Mouse (Mus musculus) natural killer cell, adult 2 months (primary cell): Measurements from ENCODE around the gene Zp3.

Source experiments
- DNase-seq, 2 experiments: peaks; one replicate each; pipeline ENCODE4 v3.0.0; 2022; ENCODE audit warnings: low spot score in 2 of 2

Gene Zp3

DNA sequence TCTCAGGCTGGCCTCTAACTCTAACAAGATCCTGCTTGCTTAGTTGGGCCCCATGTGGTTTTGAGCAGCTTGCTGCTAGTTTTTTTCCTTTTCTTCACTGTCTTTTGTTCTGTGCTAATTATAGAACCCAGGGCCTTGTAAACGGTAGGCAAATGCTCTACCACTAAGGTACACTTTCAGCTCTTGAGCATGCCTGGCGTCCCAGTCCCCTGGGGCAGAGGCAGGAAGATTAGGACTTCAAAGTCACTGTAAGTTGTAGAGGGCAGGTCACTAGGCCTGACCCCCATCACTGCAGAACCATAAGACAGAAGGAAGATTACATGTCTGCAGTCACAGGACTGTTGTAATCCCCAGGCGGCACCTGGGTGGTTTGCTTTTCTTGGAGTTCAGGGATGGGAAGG, 22.9 kb downstream of the Zp3 start:
- no peak for DNase-seq

DNA sequence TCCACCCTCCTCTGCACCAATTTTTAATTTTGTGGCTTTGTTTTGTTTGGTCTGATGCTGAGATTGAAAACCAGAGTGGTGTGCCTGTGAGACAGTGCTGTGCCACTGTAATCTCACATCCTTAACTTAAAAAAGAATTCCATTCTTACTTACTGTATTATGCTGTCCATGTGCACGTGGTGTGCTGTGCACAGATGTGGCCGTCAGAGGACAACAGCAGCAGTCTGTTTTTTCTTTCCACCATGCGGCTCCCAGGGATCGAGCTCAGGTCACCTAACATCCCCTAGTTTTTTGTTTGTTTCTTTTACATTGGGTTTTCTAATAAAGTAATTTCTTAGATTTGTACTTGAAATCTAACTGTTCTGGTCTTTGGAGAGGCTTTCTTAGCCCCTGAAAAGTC, 24.6 kb downstream of the Zp3 start:
- no peak for DNase-seq

DNA sequence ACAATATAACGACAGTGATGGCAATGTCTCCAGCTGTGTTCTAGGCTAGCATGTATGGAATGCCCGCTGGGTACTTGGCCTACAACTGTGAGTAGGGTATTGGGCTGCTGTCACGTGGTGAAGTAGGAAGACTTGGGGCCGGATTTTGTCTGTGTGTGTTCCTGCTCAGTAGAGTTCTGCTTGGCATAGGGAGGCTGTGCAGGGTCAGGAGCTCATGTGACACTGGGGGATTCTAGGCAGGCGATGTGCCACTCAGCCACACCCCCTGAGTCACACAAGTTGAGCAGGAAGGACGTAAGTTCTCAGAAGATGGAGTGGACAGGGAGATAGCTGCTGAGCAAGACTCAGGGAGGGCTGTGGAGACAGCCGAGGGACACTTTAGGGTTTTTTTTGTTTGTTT, 27.8 kb downstream of the Zp3 start:
- DNase-seq, result no peak

DNA sequence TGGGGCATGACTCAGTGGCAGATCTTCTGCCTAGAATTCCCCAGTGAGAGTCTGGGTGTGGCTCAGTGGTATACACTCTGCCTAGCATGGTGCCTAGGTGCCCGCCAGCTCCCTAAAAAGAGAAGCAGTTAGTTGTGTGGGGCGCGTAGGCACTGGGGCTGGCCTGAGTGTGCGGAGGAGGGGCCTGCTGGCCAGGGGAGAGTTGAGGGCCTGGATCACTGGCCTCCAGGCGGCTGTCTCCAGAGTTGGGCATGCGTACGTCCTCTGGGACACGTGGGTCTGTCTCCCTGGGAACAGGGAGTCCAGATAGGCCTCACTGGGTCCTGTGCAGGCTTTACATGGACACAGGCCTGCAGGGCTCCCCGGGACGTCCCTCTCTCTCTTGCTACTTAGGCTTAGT, 35.0 kb downstream of the Zp3 start:
- no peak for DNase-seq

DNA sequence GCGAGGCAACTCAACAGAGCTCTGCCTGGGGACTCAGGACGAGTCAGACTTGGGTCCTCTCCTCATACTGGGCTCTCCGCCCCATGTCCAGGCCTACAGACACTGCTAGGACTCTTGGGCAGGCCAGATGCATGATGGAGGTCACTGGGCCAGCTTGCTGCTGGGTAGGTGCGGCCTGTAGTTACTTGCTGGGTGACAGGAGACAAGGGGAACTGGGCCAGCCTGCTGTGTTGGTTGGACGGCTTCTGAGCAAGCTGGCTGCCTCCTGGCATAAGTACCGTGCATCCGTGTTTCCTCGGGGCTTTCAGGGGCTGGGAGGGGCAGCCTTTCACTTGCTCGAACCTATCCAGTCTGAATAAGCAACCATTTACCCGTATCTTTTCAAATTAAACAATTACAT, 35.7 kb downstream of the Zp3 start:
- DNase-seq, result no peak

DNA sequence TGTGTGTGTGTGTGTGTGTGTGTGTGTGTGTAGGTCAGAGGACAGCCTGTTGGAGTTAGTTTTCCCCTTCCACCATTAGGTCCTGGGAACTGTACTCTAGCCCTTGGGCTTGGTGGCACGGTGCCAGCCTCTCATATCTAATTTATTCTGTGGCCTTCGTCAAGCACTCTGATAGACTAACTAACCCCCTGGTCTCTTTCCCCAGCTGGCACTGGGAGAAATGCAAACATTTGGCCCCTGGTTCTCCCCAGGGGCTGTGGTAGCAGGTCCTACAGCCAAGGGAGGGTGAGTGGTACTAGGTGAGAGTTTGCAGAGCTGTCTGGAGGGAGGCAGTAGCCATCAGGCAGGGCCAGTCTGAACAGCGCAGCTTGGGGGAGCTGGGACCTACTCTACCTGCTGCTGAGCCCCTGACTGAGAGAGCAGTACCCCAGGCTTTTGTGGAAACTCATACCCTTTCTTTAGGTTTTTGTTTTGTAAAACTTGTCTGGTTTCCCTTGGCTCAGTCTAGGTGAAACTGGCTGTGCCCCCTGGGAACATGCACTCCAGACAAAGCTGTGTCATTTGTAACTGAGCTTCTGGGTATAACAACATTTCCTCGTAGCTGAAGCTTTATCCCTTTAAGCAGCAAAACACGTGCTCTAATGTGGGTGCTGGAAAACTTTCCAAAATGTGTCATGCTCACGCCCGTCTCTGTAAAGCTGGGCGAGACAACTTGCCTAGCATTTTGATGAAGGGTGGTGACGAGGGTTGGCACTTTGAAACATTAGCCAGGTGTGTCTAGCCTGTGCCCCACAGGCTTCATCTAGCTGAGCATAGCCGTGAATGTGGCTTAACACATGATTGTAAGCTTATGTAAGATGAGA, 36.3 kb downstream of the Zp3 start:
- DNase-seq, result no peak

DNA sequence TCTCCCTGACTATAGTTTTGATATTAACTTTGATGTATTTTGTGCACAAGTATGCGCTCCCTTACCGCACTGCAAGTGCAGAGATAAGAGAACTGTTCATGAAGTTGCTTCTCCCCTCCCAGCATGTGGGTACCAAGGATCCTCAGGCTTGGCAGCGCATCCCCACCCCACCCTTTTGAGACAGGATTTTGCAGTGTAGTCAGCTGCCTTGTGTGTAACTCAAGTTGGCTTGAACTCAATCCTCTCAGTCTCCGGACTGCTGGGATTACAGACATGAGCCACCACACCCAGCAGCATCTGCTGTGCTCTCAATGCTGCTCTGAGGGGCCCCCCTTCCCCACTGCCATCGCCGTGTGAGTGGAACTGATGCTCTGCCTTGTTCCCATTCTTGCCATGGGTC, 37.4 kb downstream of the Zp3 start:
- DNase-seq, result no peak

DNA sequence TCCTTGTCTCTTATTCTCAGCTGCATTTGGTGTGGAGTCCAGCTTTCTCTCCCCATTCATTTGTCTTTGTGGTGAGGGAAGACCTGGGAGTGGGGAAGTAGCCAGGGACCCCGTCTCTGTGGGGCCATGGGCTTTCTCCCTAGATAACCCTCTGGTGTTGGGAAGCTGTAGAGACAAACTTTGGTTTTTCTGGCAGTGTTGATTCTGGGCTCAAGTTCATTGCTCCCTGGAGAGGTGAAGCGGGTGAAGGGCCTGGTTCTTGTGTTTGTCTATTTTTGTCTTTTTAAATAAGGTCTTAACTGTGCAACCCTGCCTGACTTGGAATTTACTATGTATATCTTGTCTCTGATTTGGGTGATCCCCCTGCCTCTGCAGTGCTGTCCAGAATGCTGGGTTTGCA, 38.8 kb downstream of the Zp3 start:
- no peak for DNase-seq

DNA sequence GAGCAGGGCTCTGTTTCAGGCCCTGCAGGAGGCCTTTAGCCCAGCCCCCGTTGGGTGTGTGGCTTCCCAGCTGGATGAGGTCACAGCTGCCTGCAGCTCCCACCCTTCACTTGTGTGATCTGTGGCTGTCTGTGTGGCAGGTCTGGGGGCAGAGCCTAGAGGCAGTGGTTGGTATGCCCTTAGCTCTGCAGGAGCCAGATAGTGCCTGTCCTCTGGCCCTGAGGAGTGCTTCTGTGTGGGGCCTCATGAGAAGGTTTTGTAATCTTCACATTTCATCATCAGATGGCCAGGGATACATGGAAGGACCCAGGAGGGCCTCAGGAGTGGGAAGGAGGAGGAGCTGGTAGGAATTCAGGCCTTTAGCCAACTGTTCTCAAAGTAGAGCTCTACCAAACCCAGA, 40.0 kb downstream of the Zp3 start:
- no peak for DNase-seq

DNA sequence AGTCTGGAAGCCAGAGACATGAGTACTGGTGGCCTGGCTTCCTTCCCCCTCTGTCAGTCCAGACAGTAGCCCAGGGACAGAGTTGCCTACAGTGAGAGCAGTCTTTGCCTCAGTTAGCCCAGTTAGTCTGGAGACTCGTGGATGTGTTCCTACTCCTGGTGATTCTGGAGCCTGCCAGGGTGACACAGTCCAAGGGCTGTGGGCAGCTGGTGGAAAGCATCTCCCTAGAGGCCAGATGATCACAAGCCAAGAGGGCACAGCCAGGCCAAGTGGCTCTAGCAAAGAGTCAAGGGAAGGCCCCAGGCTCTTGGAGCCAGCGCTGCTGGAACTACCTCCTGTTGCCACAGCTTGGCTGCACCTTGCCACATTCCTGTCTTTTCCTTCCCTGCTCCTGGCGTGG, 45.8 kb downstream of the Zp3 start:
- DNase-seq, result no peak

DNA sequence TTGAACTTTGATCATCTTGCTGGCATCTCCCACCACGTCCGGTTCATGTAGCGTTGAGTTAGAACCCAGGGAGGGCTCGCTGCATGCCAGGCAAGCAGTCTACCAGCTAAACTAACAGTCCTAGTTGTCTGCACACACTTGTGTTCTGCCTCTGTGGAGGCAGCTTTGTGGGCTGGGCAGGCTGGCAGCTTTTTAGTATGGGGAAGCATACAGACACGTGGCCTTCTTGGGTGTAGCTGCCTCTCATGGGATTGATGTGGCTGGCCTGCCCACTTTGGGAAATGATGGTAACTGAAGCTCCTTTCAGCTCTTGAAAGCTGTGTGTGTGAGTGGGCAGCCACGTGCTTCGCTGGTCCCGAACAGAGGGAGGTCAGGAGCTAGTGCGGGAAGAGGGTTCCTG, 47.0 kb downstream of the Zp3 start:
- no peak for DNase-seq

DNA sequence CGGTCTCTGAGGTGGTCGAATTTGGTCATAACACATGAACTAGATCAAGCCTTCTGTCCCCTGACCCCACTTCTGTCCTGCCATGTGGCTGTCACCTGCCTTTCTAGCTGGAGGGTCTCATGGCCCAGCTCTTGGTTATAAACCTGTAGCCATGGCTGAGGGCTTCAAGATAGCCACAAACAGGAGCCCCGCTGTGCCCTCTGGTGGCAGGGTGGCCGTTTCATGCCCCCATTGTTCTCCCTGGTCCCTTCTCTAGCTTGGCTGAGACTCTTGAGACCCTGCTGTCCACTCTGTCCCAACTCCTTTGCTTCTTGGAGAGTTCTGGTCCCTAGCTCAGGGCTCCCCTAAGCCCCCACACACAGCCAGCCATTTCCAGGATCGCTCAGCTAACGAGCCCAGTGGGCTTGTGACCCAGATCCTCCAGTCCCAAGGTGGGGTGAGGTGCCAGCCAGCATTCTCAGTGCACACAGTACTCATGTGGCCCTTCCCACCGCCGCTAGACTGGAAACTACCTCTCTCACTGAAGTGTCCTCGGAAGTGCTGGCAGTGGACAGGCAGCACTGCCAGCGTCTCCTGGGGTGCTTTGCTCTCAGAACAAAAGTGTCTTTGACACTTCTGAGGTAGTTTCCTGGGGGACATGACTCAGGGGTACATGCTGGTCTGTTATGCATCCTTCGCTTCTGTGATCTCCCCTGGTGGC, 47.9 kb downstream of the Zp3 start:
- DNase-seq, result no peak

DNA sequence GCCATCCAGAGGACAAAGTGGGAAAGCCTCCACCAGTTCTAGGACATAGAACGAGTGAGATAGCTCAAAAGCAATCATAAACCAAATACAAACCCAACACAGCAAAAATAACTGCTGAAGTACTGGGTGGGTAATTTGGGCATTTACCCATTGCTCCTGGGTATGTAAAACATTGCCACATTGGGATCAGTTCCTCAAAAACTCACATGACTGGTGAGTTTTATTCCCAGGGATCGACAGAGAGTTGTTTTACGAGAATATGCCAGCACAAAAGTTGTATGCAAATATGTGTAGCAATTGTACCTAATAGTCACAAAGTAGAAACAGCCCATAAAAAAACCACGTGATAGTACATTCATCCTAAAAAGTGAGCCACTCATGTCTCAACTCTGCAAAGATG, 55.0 kb downstream of the Zp3 start:
- no peak for DNase-seq

DNA sequence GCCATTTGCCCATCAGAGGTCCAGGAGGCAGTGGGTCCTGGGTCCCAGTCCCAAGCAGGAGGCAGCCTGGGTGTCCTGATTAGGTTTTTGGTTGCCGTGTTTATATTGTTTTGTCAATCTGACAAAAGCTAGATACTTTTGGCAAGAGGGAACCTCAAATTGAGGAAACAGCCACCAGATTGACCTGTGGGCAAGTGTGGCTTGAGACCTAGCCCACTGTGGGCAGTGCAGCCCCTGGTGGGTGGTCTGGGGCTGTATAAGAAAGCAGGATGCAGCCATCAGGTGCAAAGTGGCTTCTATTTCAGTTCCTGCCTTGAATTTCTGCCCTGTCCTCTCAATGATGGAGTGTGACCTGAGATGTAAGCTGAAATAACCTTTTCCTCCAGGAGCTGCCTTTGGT, 55.4 kb downstream of the Zp3 start:
- no peak for DNase-seq

DNA sequence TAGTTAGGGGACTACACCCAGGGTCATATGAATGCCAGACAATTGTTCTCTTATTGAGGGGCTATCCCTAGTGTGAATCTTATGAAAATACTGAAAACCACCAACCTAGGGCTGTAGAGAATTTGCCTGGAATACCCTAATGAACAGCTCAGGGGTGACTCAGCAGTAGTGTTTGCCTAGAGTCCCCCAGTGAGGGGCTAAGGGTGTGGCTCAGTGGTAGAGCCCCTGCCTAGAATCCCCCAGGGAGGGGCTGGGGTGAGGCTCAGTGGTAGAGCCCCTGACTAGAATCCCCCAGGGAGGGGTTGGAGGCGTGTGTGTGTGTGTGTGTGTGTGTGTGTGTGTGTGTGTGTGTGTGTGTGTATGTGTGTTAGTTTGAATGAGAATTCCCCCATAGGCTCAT, 56.8 kb downstream of the Zp3 start:
- DNase-seq, result no peak
